Mouse (Mus musculus): ENCODE measurements around the gene Idh2. TPM values are rescaled to one million over a fixed set of nuclear protein-coding genes. Genes with fewer than 3 reads are reported as not detected.
"Not testable (repeated sequence)": the region's sequence is repeated elsewhere in the genome, so short reads cannot be mapped to it uniquely, and the experiment has no call there.

Gene Idh2
- polyA plus RNA-seq, 1 experiment = 43.5 TPM

DNA sequence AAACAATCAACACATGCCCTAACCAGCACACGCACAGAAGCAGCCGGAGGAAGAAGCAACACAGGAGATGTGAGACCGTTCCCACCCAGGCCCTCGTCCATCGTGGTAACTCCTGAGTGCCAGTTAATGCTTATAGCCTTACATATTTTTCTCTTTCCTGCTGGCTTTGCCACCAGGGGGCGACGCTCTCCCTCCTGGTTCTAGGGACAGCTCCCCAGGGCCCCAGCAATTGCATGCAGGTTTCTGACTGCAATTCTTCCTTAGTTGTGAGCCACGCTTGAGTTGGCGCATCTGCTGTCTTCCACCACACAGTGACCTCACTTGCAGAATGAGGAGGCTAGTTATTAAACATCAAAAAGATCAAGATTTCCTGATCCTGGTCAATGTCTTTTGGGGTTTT, 17.3 kb upstream of the Idh2 start:
- Histone ChIP-seq H3K4me3 (replicated peaks; ENCODE audit: control insufficient read depth, low read depth, low read length) (no peak overlapping the region), H3K27ac (ENCODE audit: control insufficient read depth, insufficient read depth, low read depth, low read length, poor library complexity) (no peak overlapping the region), H3K4me1 (ENCODE audit: control insufficient read depth, insufficient read depth, low read length) (no peaks in the 10 kb centered on the region; the same call in 1 of the 2 replicates)
- WGBS = 29% methylated on average over 9 of the region's 9 CpGs
- no peak for TF ChIP-seq POLR2A (IDR thresholded peaks at IDR 0.05; ENCODE audit: borderline replicate concordance, control insufficient read depth, low read depth, low read length)
- peak; percentile 81 for TF ChIP-seq CTCF (IDR thresholded peaks at IDR 0.05; ENCODE audit: control insufficient read depth, insufficient read depth, low read length)

- not testable (repeated sequence) for H3K4me3 ChIP-seq (replicated peaks; ENCODE audit: control insufficient read depth, low read depth, low read length); H3K27ac ChIP-seq (ENCODE audit: control insufficient read depth, insufficient read depth, low read depth, low read length, poor library complexity); H3K4me1 ChIP-seq (ENCODE audit: control insufficient read depth, insufficient read depth, low read length)
- 54% methylated on average over 7 of the region's 7 CpGs for WGBS
Observed at GRCm38 (mm10) chr7:80131315-80131714, 16.1 kb upstream of the Idh2 start.

- no peak overlapping the region for H3K4me3 ChIP-seq (replicated peaks; ENCODE audit: control insufficient read depth, low read depth, low read length)
- 79% methylated on average over 12 of the region's 12 CpGs for WGBS
- H3K4me1 ChIP-seq (ENCODE audit: control insufficient read depth, insufficient read depth, low read length) = no peaks in the 10 kb centered on the region; the same call in 1 of the 2 replicates
- H3K27ac ChIP-seq (ENCODE audit: control insufficient read depth, insufficient read depth, low read depth, low read length, poor library complexity) = no peak overlapping the region
- TF ChIP-seq POLR2A (IDR thresholded peaks at IDR 0.05; ENCODE audit: borderline replicate concordance, control insufficient read depth, low read depth, low read length) (no peak), CTCF (IDR thresholded peaks at IDR 0.05; ENCODE audit: control insufficient read depth, insufficient read depth, low read length) (no peak)
Observed at GRCm38 (mm10) chr7:80130344-80131055, 15.3 kb upstream of the Idh2 start.

DNA sequence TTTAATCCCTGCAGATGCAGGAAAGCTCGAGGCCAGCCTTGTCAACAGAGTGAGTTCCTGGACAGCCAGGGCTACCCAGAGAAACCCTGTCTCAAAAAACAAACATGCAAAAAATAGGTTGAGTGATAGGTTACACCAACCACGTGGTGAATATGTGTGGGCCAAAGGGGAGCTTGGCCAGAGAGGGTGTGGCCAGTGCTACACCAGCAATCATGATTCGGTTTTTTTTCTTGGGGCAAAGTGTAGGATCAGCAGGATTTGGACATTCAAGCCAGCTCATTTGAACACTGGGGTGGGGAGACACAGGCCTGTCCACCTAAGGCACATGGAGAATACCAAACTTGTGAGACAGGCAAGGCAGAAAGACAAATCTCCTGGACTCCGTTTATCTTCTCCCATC, 14.1 kb upstream of the Idh2 start:
- TF ChIP-seq POLR2A (IDR thresholded peaks at IDR 0.05; ENCODE audit: borderline replicate concordance, control insufficient read depth, low read depth, low read length) (no peak), CTCF (IDR thresholded peaks at IDR 0.05; ENCODE audit: control insufficient read depth, insufficient read depth, low read length) (no peak)
- no peak overlapping the region for H3K4me3 ChIP-seq (replicated peaks; ENCODE audit: control insufficient read depth, low read depth, low read length)
- H3K4me1 ChIP-seq (ENCODE audit: control insufficient read depth, insufficient read depth, low read length) = no peaks in the 10 kb centered on the region; the same call in 1 of the 2 replicates
- no peak overlapping the region for H3K27ac ChIP-seq (ENCODE audit: control insufficient read depth, insufficient read depth, low read depth, low read length, poor library complexity)
- WGBS = 52% methylated on average over 4 of the region's 4 CpGs

GRCm38 (mm10) chr7:80123672-80124071, 8.5 kb upstream of the Idh2 start:
- TF ChIP-seq POLR2A (IDR thresholded peaks at IDR 0.05; ENCODE audit: borderline replicate concordance, control insufficient read depth, low read depth, low read length) (no peak), CTCF (IDR thresholded peaks at IDR 0.05; ENCODE audit: control insufficient read depth, insufficient read depth, low read length) (no peak)
- H3K27ac ChIP-seq (ENCODE audit: control insufficient read depth, insufficient read depth, low read depth, low read length, poor library complexity) = no peak overlapping the region
- no peak overlapping the region for H3K4me3 ChIP-seq (replicated peaks; ENCODE audit: control insufficient read depth, low read depth, low read length)
- WGBS = 45% methylated on average over 2 of the region's 2 CpGs
- peaks cover 1% of the 10 kb centered on the region; the same call in 1 of the 2 replicates for H3K4me1 ChIP-seq (ENCODE audit: control insufficient read depth, insufficient read depth, low read length)

- TF ChIP-seq CTCF (IDR thresholded peaks at IDR 0.05; ENCODE audit: control insufficient read depth, insufficient read depth, low read length) = no peak
- no peak for TF ChIP-seq POLR2A (IDR thresholded peaks at IDR 0.05; ENCODE audit: borderline replicate concordance, control insufficient read depth, low read depth, low read length)
- WGBS = 19% methylated on average over 4 of the region's 4 CpGs
- H3K4me3 ChIP-seq (replicated peaks; ENCODE audit: control insufficient read depth, low read depth, low read length) = no peak overlapping the region
- H3K27ac ChIP-seq (ENCODE audit: control insufficient read depth, insufficient read depth, low read depth, low read length, poor library complexity) = peak overlapping the region; percentile 62
- peaks cover 1% of the 10 kb centered on the region; the same call in 1 of the 2 replicates for H3K4me1 ChIP-seq (ENCODE audit: control insufficient read depth, insufficient read depth, low read length)
Observed at GRCm38 (mm10) chr7:80123115-80123514, 7.9 kb upstream of the Idh2 start.

- 83% methylated on average over 5 of the region's 5 CpGs for WGBS
- H3K27ac ChIP-seq (ENCODE audit: control insufficient read depth, insufficient read depth, low read depth, low read length, poor library complexity) = no peak overlapping the region
- H3K4me3 ChIP-seq (replicated peaks; ENCODE audit: control insufficient read depth, low read depth, low read length) = no peak overlapping the region
- TF ChIP-seq CTCF (IDR thresholded peaks at IDR 0.05; ENCODE audit: control insufficient read depth, insufficient read depth, low read length) = no peak
- TF ChIP-seq POLR2A (IDR thresholded peaks at IDR 0.05; ENCODE audit: borderline replicate concordance, control insufficient read depth, low read depth, low read length) = no peak
- H3K4me1 ChIP-seq (ENCODE audit: control insufficient read depth, insufficient read depth, low read length) = peaks cover 1% of the 10 kb centered on the region; the same call in 1 of the 2 replicates
Observed at GRCm38 (mm10) chr7:80121083-80121482, 5.9 kb upstream of the Idh2 start.

GRCm38 (mm10) chr7:80119198-80119597, 4.0 kb upstream of the Idh2 start:
- H3K27ac ChIP-seq (ENCODE audit: control insufficient read depth, insufficient read depth, low read depth, low read length, poor library complexity) = no peak overlapping the region
- TF ChIP-seq CTCF (IDR thresholded peaks at IDR 0.05; ENCODE audit: control insufficient read depth, insufficient read depth, low read length) (no peak), POLR2A (IDR thresholded peaks at IDR 0.05; ENCODE audit: borderline replicate concordance, control insufficient read depth, low read depth, low read length) (no peak)
- H3K4me3 ChIP-seq (replicated peaks; ENCODE audit: control insufficient read depth, low read depth, low read length) = no peak overlapping the region
- peaks cover 3% of the 10 kb centered on the region for H3K4me1 ChIP-seq (ENCODE audit: control insufficient read depth, insufficient read depth, low read length)
- 75% methylated on average over 4 of the region's 4 CpGs for WGBS

GRCm38 (mm10) chr7:80116158-80116557, 966 bp upstream of the Idh2 start:
- 93% methylated on average over 2 of the region's 2 CpGs for WGBS
- H3K4me1 ChIP-seq (ENCODE audit: control insufficient read depth, insufficient read depth, low read length) = peaks cover 2% of the 10 kb centered on the region; the same call in 1 of the 2 replicates
- no peak overlapping the region for H3K27ac ChIP-seq (ENCODE audit: control insufficient read depth, insufficient read depth, low read depth, low read length, poor library complexity)
- TF ChIP-seq CTCF (IDR thresholded peaks at IDR 0.05; ENCODE audit: control insufficient read depth, insufficient read depth, low read length) (no peak), POLR2A (IDR thresholded peaks at IDR 0.05; ENCODE audit: borderline replicate concordance, control insufficient read depth, low read depth, low read length) (no peak)
- no peak overlapping the region for H3K4me3 ChIP-seq (replicated peaks; ENCODE audit: control insufficient read depth, low read depth, low read length)
